9 mouse cellular contexts compared by ENCODE assay signal in genomic region chr17:71671840-71672546, GRCm38 (mm10). TPM values are rescaled to one million over a fixed set of nuclear protein-coding genes. Genes with fewer than 3 reads are reported as not detected.
DNase-seq lines count a peak whose midpoint lies in the region; ATAC-seq lines count a peak whose summit lies in the region.
"Had no signal": no experiment of that assay in that cellular context is flagged by ENCODE, and none has a peak within 500 bp of the region (broad histone marks: within the 10 kb centered on the region; RNA-seq: fewer than 3 reads in every experiment).

No protein-coding gene starts in this region.

- no peaks in the 10 kb centered on the region for H3K27me3 ChIP-seq in hindbrain, embryonic 11.5 days (ENCODE audit: control insufficient read depth, insufficient read depth, low read length)
- H3K27me3 ChIP-seq in hindbrain, embryonic 13.5 days: no peaks in the 10 kb centered on the region
- H3K27me3 ChIP-seq: limb, embryonic 13.5 days had no signal

- H3K4me3 ChIP-seq in hindbrain, embryonic 11.5 days (ENCODE audit: low read depth, low read length): no peak overlapping the region
- no peak overlapping the region for H3K4me3 ChIP-seq in hindbrain, embryonic 13.5 days
- H3K4me3 ChIP-seq: limb, embryonic 13.5 days had no signal

- ATAC-seq in hindbrain, embryonic 11.5 days (ENCODE audit: low FRiP score): no peak
- ATAC-seq in hindbrain, embryonic 13.5 days (ENCODE audit: low FRiP score): no peak

- no peaks in the 10 kb centered on the region for H3K9me3 ChIP-seq in hindbrain, embryonic 11.5 days (ENCODE audit: control insufficient read depth, low read length)
- H3K9me3 ChIP-seq in hindbrain, embryonic 13.5 days: no peaks in the 10 kb centered on the region

- 54% methylated on average over 17 of the region's 17 CpGs for WGBS in hindbrain, embryonic 11.5 days
- 53% methylated on average over 17 of the region's 17 CpGs for WGBS in hindbrain, embryonic 13.5 days

- peak; percentile 67 for DNase-seq in hindbrain, embryonic 11.5 days (ENCODE audit: low spot score)
- peak; percentile 60 for DNase-seq in A20 (ENCODE audit: low read depth, low spot score)
- DNase-seq in Muller cell, postnatal 12 days (ENCODE audit: inconsistent ontology term): peak; percentile 32
- DNase-seq in heart, postnatal 4 days: peak; percentile 81
- peak; percentile 65 for DNase-seq in mesoderm, embryonic 11.5 days (ENCODE audit: low read depth, low spot score)
- DNase-seq in right cerebral cortex, adult 18-20 months: no peak
- DNase-seq in urinary bladder, adult 18-20 months (ENCODE audit: low spot score in 2 of 2): no peak

- no peaks in the 10 kb centered on the region for H3K36me3 ChIP-seq in hindbrain, embryonic 11.5 days (ENCODE audit: control insufficient read depth, insufficient read depth, low read length)
- H3K36me3 ChIP-seq in hindbrain, embryonic 13.5 days: no peaks in the 10 kb centered on the region
- H3K36me3 ChIP-seq: limb, embryonic 13.5 days had no signal

- H3K9ac ChIP-seq in hindbrain, embryonic 11.5 days (ENCODE audit: low read depth, low read length): no peak overlapping the region
- no peak overlapping the region for H3K9ac ChIP-seq in hindbrain, embryonic 13.5 days
- H3K9ac ChIP-seq: limb, embryonic 13.5 days had no signal

- no peak overlapping the region for H3K27ac ChIP-seq in hindbrain, embryonic 11.5 days (ENCODE audit: low read depth, low read length)
- H3K27ac ChIP-seq in hindbrain, embryonic 13.5 days: no peak overlapping the region
- H3K27ac ChIP-seq: limb, embryonic 13.5 days had no signal

- H3K4me2 ChIP-seq in hindbrain, embryonic 11.5 days (replicated peaks; ENCODE audit: low read depth, low read length): no peak overlapping the region
- no peak overlapping the region for H3K4me2 ChIP-seq in hindbrain, embryonic 13.5 days
- H3K4me2 ChIP-seq: limb, embryonic 13.5 days had no signal

- no peaks in the 10 kb centered on the region; the same call in 1 of the 2 replicates for H3K4me1 ChIP-seq in hindbrain, embryonic 11.5 days (replicated peaks; ENCODE audit: control insufficient read depth, insufficient read depth, low read length)
- peaks cover 20% of the 10 kb centered on the region for H3K4me1 ChIP-seq in hindbrain, embryonic 13.5 days (replicated peaks)
- H3K4me1 ChIP-seq: limb, embryonic 13.5 days had no signal

RNA-seq across cellular contexts. Expression of gene Togaram2, which starts 1.1 kb away (rescaled TPM):
- not detected in 2 replicates for polyA plus RNA-seq in hindbrain, embryonic 11.5 days (2014; fragmentation: Nextera tagmentation; extraction: Ambion mirVana)
- polyA plus RNA-seq in hindbrain, embryonic 13.5 days (2015; fragmentation: Nextera tagmentation; extraction: Ambion mirVana): 0.35 and 0.53 TPM in 2 replicates
- total RNA-seq in heart, postnatal 4 days (2021): 1 to 10 TPM; 2.0 to 2.6 TPM

RNA-seq across cellular contexts. Expression of gene Wdr43, which starts 56.3 kb away (rescaled TPM):
- polyA plus RNA-seq in hindbrain, embryonic 11.5 days (2014; fragmentation: Nextera tagmentation; extraction: Ambion mirVana): 75.4 and 85.4 TPM in 2 replicates
- polyA plus RNA-seq in hindbrain, embryonic 13.5 days (2015; fragmentation: Nextera tagmentation; extraction: Ambion mirVana): 47.4 and 52.8 TPM in 2 replicates
- total RNA-seq in heart, postnatal 4 days (2021): 10 to 100 TPM; 29.5 to 33.9 TPM

Comparison
In these comparisons a context has a peak if more than half of its experiments do, and no peak if none do; other contexts are left out.
1. DNase-seq: peak in hindbrain, embryonic 11.5 days (single experiment), A20 (single experiment), Muller cell, postnatal 12 days (single experiment), heart, postnatal 4 days (single experiment) and mesoderm, embryonic 11.5 days (single experiment); none in right cerebral cortex, adult 18-20 months (single experiment) and urinary bladder, adult 18-20 months (0 of 2).